Mouse (Mus musculus) left cerebral cortex, adult 6 months (tissue): ENCODE measurements around the gene Lrrc38. TPM values are rescaled to one million over a fixed set of nuclear protein-coding genes. Genes with fewer than 3 reads are reported as not detected.

Experiments used
- long read RNA-seq, 2 experiments: library from polyadenylated mRNA; unstranded; transcript quantifications; one replicate each; pipeline ENCODE4 v2.0.0; 2019 to 2020
- polyA plus RNA-seq: library from polyadenylated mRNA; unstranded; fragments of <200 nt; fragmentation: Nextera tagmentation; gene quantifications from 2 replicates; pipeline ENCODE4 v1.2.3, GENCODE M21; 2021

Gene Lrrc38
- 3.2 and 4.2 TPM in 2 replicates for polyA plus RNA-seq
- long read RNA-seq, experiment 1, transcript Lrrc38-201 (2 exons, 2,324 nt), result major isoform, 21 of 25 reads
- long read RNA-seq, experiment 1, partial matches to known transcripts, result 1 of 25 reads
- long read RNA-seq, experiment 1, other reads (novel, unspliced or antisense), result 3 of 25 reads
- long read RNA-seq, experiment 2, partial matches to known transcripts, result 0 of 2 reads
- long read RNA-seq, experiment 2, other reads (novel, unspliced or antisense), result 1 of 2 reads

GRCm38 (mm10) chr4:143349484-143349906 is at the start of gene Lrrc38:
Gene Lrrc38 (plus strand): TSS chr4:143349757.

GRCm38 (mm10) chr4:143394181-143394580 is 44.6 kb downstream of the Lrrc38 start, which contains the start of gene Pramel1:
Gene Pramel1 (plus strand): TSS chr4:143394428.

DNA sequence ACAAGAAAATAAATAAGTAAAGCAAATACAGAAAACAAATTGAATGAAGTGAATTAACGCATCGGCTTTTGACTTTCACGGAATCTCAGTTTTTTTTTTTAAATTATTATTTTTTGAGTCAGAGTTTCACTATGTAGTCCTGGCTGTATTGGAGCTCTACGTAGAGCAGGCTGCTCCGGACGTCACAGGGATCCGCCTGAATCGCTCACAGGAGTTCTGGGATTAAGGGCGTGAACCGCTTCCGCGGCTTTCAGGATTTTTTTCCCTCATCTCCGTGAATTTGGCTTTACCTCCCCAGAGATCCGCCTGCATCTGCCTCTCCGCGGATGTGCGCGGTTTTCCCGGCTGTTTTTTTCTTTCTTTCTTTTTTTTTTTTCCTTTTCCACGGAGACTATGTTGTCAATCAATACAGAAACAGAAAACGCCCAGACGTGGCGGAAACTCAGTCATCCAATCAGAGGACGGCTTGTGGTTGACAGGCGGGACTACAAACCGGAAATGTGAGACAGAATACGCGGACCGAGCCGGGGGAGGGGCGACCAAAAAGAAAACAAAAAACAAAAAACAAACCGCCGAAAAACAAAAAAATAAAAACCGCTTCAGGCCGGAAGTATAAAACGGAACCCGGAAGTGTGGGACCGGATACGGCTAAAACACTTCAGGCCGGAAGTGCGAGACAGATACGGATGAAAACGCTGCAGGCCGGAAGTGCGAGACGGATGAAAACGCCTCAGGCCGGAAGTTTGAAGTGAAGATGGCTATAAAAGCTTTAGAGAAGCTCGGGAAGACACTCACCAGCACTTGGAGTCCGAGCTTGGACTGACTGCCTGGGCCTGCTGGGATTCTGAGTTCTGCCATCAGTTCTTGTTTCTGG is 62.9 kb downstream of the Lrrc38 start, which contains the start of gene Pramef8:
Pramef8 (plus strand) TSS at position 208 of the 874 bp plus-strand sequence.

Other genes starting within 250 kb of the Lrrc38 start
- 5.2 and 8.3 TPM in 2 replicates for gene Prdm2, start 136.8 kb upstream of the Lrrc38 start, polyA plus RNA-seq
- 29.8 and 32.9 TPM in 2 replicates for gene Pdpn, start 50.2 kb upstream of the Lrrc38 start, polyA plus RNA-seq
- gene Pramel1, start 44.7 kb downstream of the Lrrc38 start, polyA plus RNA-seq, result not detected in 2 replicates
- 5.8 and 6.4 TPM in 2 replicates for gene Pramef8, start 62.7 kb downstream of the Lrrc38 start, polyA plus RNA-seq
- gene Oog4, start 100.6 kb downstream of the Lrrc38 start, polyA plus RNA-seq, result not detected in 2 replicates
- gene Gm13043, start 161.6 kb downstream of the Lrrc38 start, polyA plus RNA-seq, result not detected in 2 replicates
- not detected in 2 replicates for gene Gm13040, start 186.2 kb downstream of the Lrrc38 start, polyA plus RNA-seq
- not detected in 2 replicates for gene BC080695, start 201.9 kb downstream of the Lrrc38 start, polyA plus RNA-seq
- not detected in 2 replicates for gene Gm13057, start 202.0 kb downstream of the Lrrc38 start, polyA plus RNA-seq